Mouse (Mus musculus) embryonic fibroblast, embryonic 13.5 days (primary cell): ENCODE measurements around the gene Upp2.

ENCODE experiments used
- CTCF ChIP-seq: IDR thresholded peaks from 2 replicates; pipeline ENCODE4 v1.5.1; 2011; ENCODE audit warnings: mild to moderate bottlenecking, control low read depth, low read length, moderate library complexity, borderline replicate concordance; ENCODE audit not compliant: insufficient read depth
- POLR2A ChIP-seq: IDR thresholded peaks from 2 replicates; pipeline ENCODE4 v1.6.1; 2011; ENCODE audit warnings: low read depth, mild to moderate bottlenecking, control low read depth, low read length, moderate library complexity

GRCm38 (mm10) chr2:58524356-58524755 lies 42.7 kb upstream of the Upp2 start:
- TF ChIP-seq CTCF (no peak), POLR2A (no peak)
